Mouse (Mus musculus): ENCODE data around the gene Uck2. TPM values are rescaled to one million over a fixed set of nuclear protein-coding genes. Genes with fewer than 3 reads are reported as not detected.

Uck2 gene
- total and polyA plus RNA-seq, 3 experiments: 191 to 643 (median 290) TPM

GRCm38 (mm10) chr1:167271304-167271703 lies 13.8 kb downstream of the Uck2 start (continued):
- TF ChIP-seq ZKSCAN1 (IDR thresholded peaks at IDR 0.05; ENCODE audit: low read depth, low read length) (no peak), TAL1 (IDR thresholded peaks at IDR 0.05; ENCODE audit: low read length) (peak; percentile 91), RCOR1 (IDR thresholded peaks at IDR 0.05; ENCODE audit: low read depth, low read length) (peak; percentile 32; the same call in 1 of the 2 replicates), CTCF (IDR thresholded peaks at IDR 0.05 in 2 of 3, conservative IDR thresholded peaks at IDR 0.05 in 1 of 3; ENCODE audit: control insufficient read depth in 1 of 3, insufficient read depth in 1 of 3, low read depth in 2 of 3, low read length in 3 of 3, poor library complexity in 1 of 3, severe bottlenecking in 1 of 3) (no peak)

DNA sequence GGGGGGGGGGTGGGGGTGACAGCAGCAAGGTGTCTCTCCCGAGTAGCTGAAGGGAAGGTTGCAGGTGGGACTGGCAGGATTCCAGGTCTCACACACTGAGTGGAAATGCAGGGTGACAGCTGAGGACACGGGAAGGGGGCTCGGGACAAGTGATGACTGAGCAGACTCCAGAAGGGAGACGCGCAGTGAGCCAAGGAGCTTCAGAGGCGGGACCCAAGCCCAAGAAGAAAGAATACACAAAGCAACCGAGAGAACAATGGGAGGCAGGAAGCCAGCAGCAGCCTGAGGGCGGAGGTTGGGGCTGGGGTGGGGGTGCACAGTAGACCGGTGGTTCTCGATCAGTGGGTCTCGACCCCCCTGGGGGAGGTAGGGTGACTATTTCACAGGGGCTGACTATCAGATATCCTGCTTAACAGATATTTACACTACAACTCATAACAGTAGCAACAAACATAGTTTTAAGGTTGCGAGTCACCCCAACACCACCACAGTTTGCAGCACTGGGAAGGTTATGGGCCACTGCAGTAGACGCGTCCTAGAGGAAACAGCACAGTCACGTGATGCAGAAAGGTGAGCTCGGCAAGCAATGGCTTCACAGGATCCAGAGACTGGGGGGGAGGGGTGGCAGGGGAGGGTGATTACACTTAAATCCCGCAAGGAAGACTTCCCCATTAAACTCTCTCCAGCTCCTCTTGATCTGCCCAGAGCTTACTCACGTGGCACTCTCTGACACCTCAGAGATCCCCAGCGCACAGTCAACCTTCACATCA lies 14.6 kb downstream of the Uck2 start:
- H3K36me3 ChIP-seq (ENCODE audit: control insufficient read depth in 1 of 2, insufficient read depth in 2 of 2, low read length in 2 of 2): peaks cover 5 to 69% of the 10 kb centered on the region in 2 experiments; a peak in 3 of 4 replicates
- H3K4me1 ChIP-seq (ENCODE audit: control insufficient read depth in 1 of 2, insufficient read depth in 2 of 2, low read length in 2 of 2): peaks cover 34 to 64% of the 10 kb centered on the region in 2 experiments
- no peaks in the 10 kb centered on the region for H3K9me3 ChIP-seq (replicated peaks; ENCODE audit: insufficient read depth, low read length)
- peaks cover 92% of the 10 kb centered on the region for H3K79me2 ChIP-seq (ENCODE audit: control insufficient read depth, insufficient read depth, low read length, poor library complexity)
- no peak overlapping the region for H3K9ac ChIP-seq (ENCODE audit: control insufficient read depth, low read depth, low read length, poor library complexity, severe bottlenecking)
- peak overlapping the region; percentile 17 for H3K27ac ChIP-seq (ENCODE audit: control insufficient read depth, low read depth, low read length)
- DNase-seq (ENCODE audit: low read depth, low spot score): no peak
- no peak overlapping the region for H3K4me3 ChIP-seq (ENCODE audit: control insufficient read depth in 1 of 2, insufficient read depth in 1 of 2, low read depth in 2 of 2, low read length in 2 of 2)
- peak; percentile 69 for TF ChIP-seq USF1 (IDR thresholded peaks at IDR 0.05; ENCODE audit: low read depth, low read length)
- no peak for TF ChIP-seq GATA1 (IDR thresholded peaks at IDR 0.05; ENCODE audit: low read depth, low read length)
- no peak for TF ChIP-seq MEF2A (IDR thresholded peaks at IDR 0.05; ENCODE audit: extremely low read depth, insufficient replicate concordance, low read depth, low read length, poor library complexity, severe bottlenecking)
- no peak for TF ChIP-seq SIN3A (IDR thresholded peaks at IDR 0.05; ENCODE audit: low read length)
- TF ChIP-seq MYB (IDR thresholded peaks at IDR 0.05; ENCODE audit: low read depth, low read length): no peak
- TF ChIP-seq USF2 (IDR thresholded peaks at IDR 0.05; ENCODE audit: borderline replicate concordance in 1 of 2, insufficient read depth in 1 of 2, low read depth in 1 of 2, low read length in 2 of 2): 0 out of 4 replicates have a peak, but pooled peaks of 1 of the 2 experiments have one; percentile 19
- no peaks in the 10 kb centered on the region for H3K27me3 ChIP-seq (ENCODE audit: control insufficient read depth in 1 of 2, insufficient read depth in 2 of 2, low read length in 2 of 2)

DNA sequence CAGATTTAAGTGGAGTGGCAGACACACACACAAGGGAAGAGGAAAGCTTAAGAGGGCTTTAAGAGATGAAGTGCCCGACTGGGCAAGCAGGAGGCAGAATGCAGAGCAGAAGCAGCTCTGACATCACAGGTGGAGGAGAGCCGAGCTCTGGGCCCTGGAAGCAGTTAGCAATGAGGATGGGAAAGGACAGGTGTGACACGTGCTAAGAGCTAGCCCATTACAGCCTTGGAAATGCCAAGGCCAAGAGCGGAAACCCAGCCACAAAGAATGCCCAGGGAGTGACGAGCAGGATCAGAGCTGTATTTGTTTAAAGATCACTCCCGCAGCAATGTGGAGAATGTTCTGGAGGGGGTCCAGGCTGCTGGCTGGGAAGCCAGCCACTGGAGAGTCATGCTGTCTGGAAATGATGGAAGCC lies 15.3 kb downstream of the Uck2 start:
- TF ChIP-seq MYC (IDR thresholded peaks at IDR 0.05; ENCODE audit: low read depth, low read length): no peak
- TF ChIP-seq MXI1 (IDR thresholded peaks at IDR 0.05; ENCODE audit: low read depth, low read length): 0 out of 2 replicates have a peak, but pooled peaks have one; percentile 38
- no peak for TF ChIP-seq TBP (IDR thresholded peaks at IDR 0.05; ENCODE audit: low read depth, low read length)
- H3K79me2 ChIP-seq (ENCODE audit: control insufficient read depth, insufficient read depth, low read length, poor library complexity): peaks cover 92% of the 10 kb centered on the region
- H3K4me1 ChIP-seq (ENCODE audit: control insufficient read depth in 1 of 2, insufficient read depth in 2 of 2, low read length in 2 of 2): peaks cover 32 to 61% of the 10 kb centered on the region in 2 experiments
- H3K27me3 ChIP-seq (ENCODE audit: control insufficient read depth in 1 of 2, insufficient read depth in 2 of 2, low read length in 2 of 2): no peaks in the 10 kb centered on the region
- peak overlapping the region; percentile 62 for H3K27ac ChIP-seq (ENCODE audit: control insufficient read depth, low read depth, low read length)
- H3K4me3 ChIP-seq (ENCODE audit: control insufficient read depth in 1 of 2, insufficient read depth in 1 of 2, low read depth in 2 of 2, low read length in 2 of 2): no peak overlapping the region
- H3K9me3 ChIP-seq (replicated peaks; ENCODE audit: insufficient read depth, low read length): no peaks in the 10 kb centered on the region
- H3K36me3 ChIP-seq (ENCODE audit: control insufficient read depth in 1 of 2, insufficient read depth in 2 of 2, low read length in 2 of 2): peaks cover 5 to 63% of the 10 kb centered on the region in 2 experiments; a peak in 3 of 4 replicates
- DNase-seq (ENCODE audit: low read depth, low spot score): no peak
- no peak overlapping the region for H3K9ac ChIP-seq (ENCODE audit: control insufficient read depth, low read depth, low read length, poor library complexity, severe bottlenecking)
